Mouse (Mus musculus): ENCODE measurements around the gene Hsd17b14. TPM values are rescaled to one million over a fixed set of nuclear protein-coding genes. Genes with fewer than 3 reads are reported as not detected.
A peak's percentile ranks its signal among the peaks of the same experiment; 100 is the strongest.

Hsd17b14 gene
- polyA plus RNA-seq, 1 experiment from 2014 or later: 2.5 TPM

DNA sequence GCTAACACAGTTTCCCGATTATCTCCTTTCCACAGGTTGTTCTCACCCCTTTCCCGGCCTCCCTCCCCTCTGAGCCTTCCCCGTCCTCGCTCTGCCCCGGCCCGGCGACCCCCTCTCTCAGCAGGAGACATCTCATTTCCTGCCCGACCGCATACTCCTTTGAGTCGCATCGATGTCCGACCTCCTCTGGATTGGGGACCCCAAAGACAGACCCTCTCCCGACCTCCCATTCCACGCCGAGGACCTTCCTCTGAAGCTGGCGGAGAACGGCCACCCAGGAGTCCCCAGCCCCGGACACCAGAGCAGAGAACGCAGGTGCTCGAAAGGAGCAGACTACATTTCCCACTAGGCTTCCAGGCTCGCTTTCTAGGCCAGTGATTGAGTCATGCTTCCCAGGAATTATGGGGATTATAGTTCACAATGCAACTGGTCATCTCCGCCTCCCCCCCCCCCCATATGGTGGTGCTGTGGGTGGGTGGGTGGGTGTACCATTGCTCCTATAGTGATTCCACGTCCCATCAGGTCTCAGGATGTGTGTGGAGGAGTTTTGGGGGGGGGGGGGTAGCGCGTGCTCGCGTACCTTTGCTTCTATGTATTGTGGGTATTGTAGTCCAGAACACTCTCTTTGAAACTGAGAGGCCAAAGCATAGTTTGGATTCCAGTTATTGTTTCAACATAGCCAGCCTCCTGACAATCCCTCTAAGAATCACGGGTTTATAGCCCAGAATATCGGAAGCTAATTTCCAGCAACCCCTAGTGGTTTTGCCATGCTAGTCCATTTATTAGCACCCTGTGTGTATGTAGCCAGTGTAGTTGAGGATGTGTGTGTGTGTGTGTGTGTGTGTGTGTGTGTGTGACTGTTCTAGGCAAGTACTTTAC is 16.3 kb upstream of the Hsd17b14 start:
- peak overlapping the region; percentile 86 for H3K4me2 ChIP-seq (ENCODE audit: low read length)
- peak overlapping the region; percentile 51 for H3K9ac ChIP-seq (ENCODE audit: low read length)
- H3K4me3 ChIP-seq (ENCODE audit: low read depth, low read length): peak overlapping the region; percentile 50
- no peak overlapping the region for H3K27ac ChIP-seq (ENCODE audit: low read depth)
- no peaks in the 10 kb centered on the region; the same call in 1 of the 2 replicates for H3K4me1 ChIP-seq (replicated peaks; ENCODE audit: control insufficient read depth, insufficient read depth, low read length)
- ATAC-seq (replicated peaks; ENCODE audit: low FRiP score, low TSS enrichment, low read depth): peak; percentile 82
- 6% methylated on average over 28 of the region's 29 CpGs for WGBS
- DNase-seq (ENCODE audit: low spot score): peak; percentile 82
- no peaks in the 10 kb centered on the region for H3K36me3 ChIP-seq (ENCODE audit: control insufficient read depth, insufficient read depth, low read length)
- no peaks in the 10 kb centered on the region for H3K27me3 ChIP-seq (replicated peaks; ENCODE audit: control insufficient read depth, insufficient read depth, low read length)
- H3K9me3 ChIP-seq (ENCODE audit: control insufficient read depth, low read length): no peaks in the 10 kb centered on the region

DNA sequence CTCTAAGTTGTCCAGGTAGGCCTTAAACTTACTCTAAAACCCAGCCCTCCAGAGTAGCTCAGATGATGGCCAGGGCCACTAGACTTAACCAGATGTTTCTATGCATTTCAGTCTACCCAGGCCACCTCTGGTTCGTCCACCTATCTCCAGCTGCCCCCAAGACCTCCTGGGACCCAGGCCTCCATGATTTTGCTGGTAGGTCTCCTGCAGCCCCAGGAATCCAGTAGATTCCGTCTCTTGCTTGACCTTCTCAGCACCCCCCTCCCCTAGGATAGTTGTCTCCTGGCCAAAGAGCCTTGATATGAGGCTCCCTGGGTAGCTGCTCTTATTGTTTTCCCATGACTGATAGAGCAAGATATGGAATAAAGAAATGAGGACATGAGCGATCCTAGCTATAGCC is 15.6 kb upstream of the Hsd17b14 start:
- H3K36me3 ChIP-seq (ENCODE audit: control insufficient read depth, insufficient read depth, low read length): no peaks in the 10 kb centered on the region
- H3K27ac ChIP-seq (ENCODE audit: low read depth): no peak overlapping the region
- DNase-seq (ENCODE audit: low spot score) (no peak), ATAC-seq (replicated peaks; ENCODE audit: low FRiP score, low TSS enrichment, low read depth) (no peak)
- no peaks in the 10 kb centered on the region for H3K9me3 ChIP-seq (ENCODE audit: control insufficient read depth, low read length)
- 79% methylated on average over 3 of the region's 3 CpGs for WGBS
- H3K27me3 ChIP-seq (replicated peaks; ENCODE audit: control insufficient read depth, insufficient read depth, low read length): no peaks in the 10 kb centered on the region
- no peak overlapping the region; the same call in 1 of the 2 replicates for H3K4me2 ChIP-seq (ENCODE audit: low read length)
- H3K4me1 ChIP-seq (replicated peaks; ENCODE audit: control insufficient read depth, insufficient read depth, low read length): no peaks in the 10 kb centered on the region; the same call in 1 of the 2 replicates
- H3K9ac ChIP-seq (ENCODE audit: low read length): no peak overlapping the region
- H3K4me3 ChIP-seq (ENCODE audit: low read depth, low read length): no peak overlapping the region

GRCm38 (mm10) chr7:45540213-45540612 is 14.5 kb upstream of the Hsd17b14 start:
- Histone ChIP-seq H3K4me2 (ENCODE audit: low read length) (no peak overlapping the region), H3K4me3 (ENCODE audit: low read depth, low read length) (no peak overlapping the region), H3K4me1 (replicated peaks; ENCODE audit: control insufficient read depth, insufficient read depth, low read length) (no peaks in the 10 kb centered on the region; the same call in 1 of the 2 replicates), H3K9me3 (ENCODE audit: control insufficient read depth, low read length) (no peaks in the 10 kb centered on the region), H3K27ac (ENCODE audit: low read depth) (no peak overlapping the region), H3K9ac (ENCODE audit: low read length) (no peak overlapping the region), H3K27me3 (replicated peaks; ENCODE audit: control insufficient read depth, insufficient read depth, low read length) (no peaks in the 10 kb centered on the region), H3K36me3 (ENCODE audit: control insufficient read depth, insufficient read depth, low read length) (no peaks in the 10 kb centered on the region)
- no peak for ATAC-seq (replicated peaks; ENCODE audit: low FRiP score, low TSS enrichment, low read depth)
- no peak for DNase-seq (ENCODE audit: low spot score)
- 70% methylated on average over 2 of the region's 2 CpGs for WGBS

GRCm38 (mm10) chr7:45544525-45544924 is 10.2 kb upstream of the Hsd17b14 start:
- Histone ChIP-seq H3K36me3 (ENCODE audit: control insufficient read depth, insufficient read depth, low read length) (no peaks in the 10 kb centered on the region), H3K4me2 (ENCODE audit: low read length) (no peak overlapping the region), H3K9ac (ENCODE audit: low read length) (no peak overlapping the region), H3K4me1 (replicated peaks; ENCODE audit: control insufficient read depth, insufficient read depth, low read length) (no peaks in the 10 kb centered on the region), H3K9me3 (ENCODE audit: control insufficient read depth, low read length) (no peaks in the 10 kb centered on the region), H3K27me3 (replicated peaks; ENCODE audit: control insufficient read depth, insufficient read depth, low read length) (no peaks in the 10 kb centered on the region), H3K4me3 (ENCODE audit: low read depth, low read length) (no peak overlapping the region), H3K27ac (ENCODE audit: low read depth) (no peak overlapping the region)
- no peak for DNase-seq (ENCODE audit: low spot score)
- WGBS: 89% methylated on average over 1 of the region's 1 CpGs
- ATAC-seq (replicated peaks; ENCODE audit: low FRiP score, low TSS enrichment, low read depth): no peak

DNA sequence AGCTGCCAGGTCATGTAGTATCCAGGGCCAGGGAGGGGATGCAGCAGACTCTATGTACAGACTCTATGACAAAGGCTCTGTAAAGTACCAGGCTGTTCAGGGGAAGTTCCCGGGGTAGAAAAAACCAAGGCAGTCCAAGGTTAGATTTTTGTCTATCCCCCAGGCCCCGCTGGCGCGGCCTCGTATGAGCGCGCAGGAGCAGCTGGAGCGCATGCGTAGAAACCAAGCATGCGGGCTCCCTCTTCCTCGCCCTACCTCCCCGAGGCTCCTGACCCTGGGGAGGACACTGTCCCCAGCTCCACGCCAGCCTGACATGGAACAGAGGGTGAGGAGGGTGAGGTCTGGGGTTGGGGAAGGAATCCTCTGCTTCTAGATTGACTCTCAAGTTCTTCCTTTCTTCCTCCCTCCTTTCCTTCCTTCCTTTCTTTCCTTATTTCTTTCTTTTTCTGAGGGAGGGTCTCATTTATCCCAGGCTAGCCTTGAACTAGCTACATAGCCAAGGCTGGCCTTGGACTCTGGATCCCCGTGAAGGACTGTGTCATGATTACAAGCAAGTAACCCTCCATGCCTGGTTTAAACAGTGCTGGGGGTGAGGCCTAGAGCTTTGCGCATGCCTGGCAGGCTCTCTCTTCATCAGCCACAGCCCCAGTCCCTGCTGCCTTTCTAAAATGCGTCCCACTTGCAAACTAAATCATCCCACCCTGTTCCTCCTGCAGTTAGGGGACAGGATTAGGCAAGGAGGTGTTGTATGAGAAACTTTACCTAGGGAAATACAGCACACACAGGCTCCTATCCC is 4.9 kb upstream of the Hsd17b14 start:
- no peak overlapping the region for H3K9ac ChIP-seq (ENCODE audit: low read length)
- H3K27ac ChIP-seq (ENCODE audit: low read depth): no peak overlapping the region
- no peaks in the 10 kb centered on the region for H3K36me3 ChIP-seq (ENCODE audit: control insufficient read depth, insufficient read depth, low read length)
- H3K4me1 ChIP-seq (replicated peaks; ENCODE audit: control insufficient read depth, insufficient read depth, low read length): no peaks in the 10 kb centered on the region
- H3K4me2 ChIP-seq (ENCODE audit: low read length): no peak overlapping the region
- no peak overlapping the region for H3K4me3 ChIP-seq (ENCODE audit: low read depth, low read length)
- ATAC-seq (replicated peaks; ENCODE audit: low FRiP score, low TSS enrichment, low read depth) (no peak), DNase-seq (ENCODE audit: low spot score) (no peak)
- 86% methylated on average over 16 of the region's 16 CpGs for WGBS
- H3K9me3 ChIP-seq (ENCODE audit: control insufficient read depth, low read length): no peaks in the 10 kb centered on the region
- no peaks in the 10 kb centered on the region for H3K27me3 ChIP-seq (replicated peaks; ENCODE audit: control insufficient read depth, insufficient read depth, low read length)

DNA sequence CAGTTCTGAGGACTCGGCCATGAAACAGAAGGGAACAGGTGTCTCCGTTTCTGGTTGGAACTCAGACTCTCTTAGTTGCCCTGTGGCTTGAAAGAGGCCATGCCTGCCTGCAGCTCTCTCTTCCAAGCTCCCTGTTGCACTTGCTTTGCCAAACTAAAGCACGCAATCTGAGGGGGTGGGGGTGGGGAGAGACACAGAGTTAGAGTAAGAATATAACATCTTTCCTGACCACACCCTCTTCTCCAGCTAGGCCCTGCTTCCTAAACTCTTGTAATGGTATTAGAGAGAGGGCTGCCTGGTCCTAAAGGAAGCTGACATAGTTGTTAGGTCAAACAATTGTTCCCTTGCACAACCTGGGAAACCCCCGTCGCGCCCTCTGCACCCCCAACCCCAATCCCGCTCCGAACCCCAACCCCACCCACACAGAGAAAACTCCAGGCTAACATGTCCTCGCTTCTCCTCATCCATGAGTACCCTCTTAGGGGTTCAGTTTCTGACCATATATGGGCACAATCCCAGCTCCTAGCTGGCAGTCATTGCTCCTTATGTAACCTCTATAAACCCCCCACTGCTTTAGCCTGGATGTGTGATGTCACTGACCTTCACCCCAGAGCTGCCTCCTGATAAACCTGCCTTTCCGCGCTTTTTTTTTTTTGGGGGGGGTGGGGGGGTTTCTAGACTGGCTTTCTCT is 3.7 kb upstream of the Hsd17b14 start:
- Histone ChIP-seq H3K36me3 (ENCODE audit: control insufficient read depth, insufficient read depth, low read length) (no peaks in the 10 kb centered on the region), H3K4me1 (replicated peaks; ENCODE audit: control insufficient read depth, insufficient read depth, low read length) (no peaks in the 10 kb centered on the region), H3K9me3 (ENCODE audit: control insufficient read depth, low read length) (no peaks in the 10 kb centered on the region), H3K4me3 (ENCODE audit: low read depth, low read length) (no peak overlapping the region), H3K9ac (ENCODE audit: low read length) (no peak overlapping the region), H3K27me3 (replicated peaks; ENCODE audit: control insufficient read depth, insufficient read depth, low read length) (no peaks in the 10 kb centered on the region), H3K27ac (ENCODE audit: low read depth) (no peak overlapping the region), H3K4me2 (ENCODE audit: low read length) (no peak overlapping the region)
- 65% methylated on average over 11 of the region's 11 CpGs for WGBS
- no peak for ATAC-seq (replicated peaks; ENCODE audit: low FRiP score, low TSS enrichment, low read depth)
- no peak for DNase-seq (ENCODE audit: low spot score)

- ATAC-seq (replicated peaks; ENCODE audit: low FRiP score, low TSS enrichment, low read depth) (no peak), DNase-seq (ENCODE audit: low spot score) (no peak)
- Histone ChIP-seq H3K9me3 (ENCODE audit: control insufficient read depth, low read length) (no peaks in the 10 kb centered on the region), H3K27ac (ENCODE audit: low read depth) (no peak overlapping the region), H3K27me3 (replicated peaks; ENCODE audit: control insufficient read depth, insufficient read depth, low read length) (no peaks in the 10 kb centered on the region), H3K9ac (ENCODE audit: low read length) (no peak overlapping the region), H3K36me3 (ENCODE audit: control insufficient read depth, insufficient read depth, low read length) (no peaks in the 10 kb centered on the region), H3K4me1 (replicated peaks; ENCODE audit: control insufficient read depth, insufficient read depth, low read length) (no peaks in the 10 kb centered on the region), H3K4me2 (ENCODE audit: low read length) (no peak overlapping the region), H3K4me3 (ENCODE audit: low read depth, low read length) (no peak overlapping the region)
- whole genome bisulfite sequencing: 75% methylated on average over 8 of the region's 8 CpGs
Observed at GRCm38 (mm10) chr7:45551512-45551883, 3.2 kb upstream of the Hsd17b14 start.

DNA sequence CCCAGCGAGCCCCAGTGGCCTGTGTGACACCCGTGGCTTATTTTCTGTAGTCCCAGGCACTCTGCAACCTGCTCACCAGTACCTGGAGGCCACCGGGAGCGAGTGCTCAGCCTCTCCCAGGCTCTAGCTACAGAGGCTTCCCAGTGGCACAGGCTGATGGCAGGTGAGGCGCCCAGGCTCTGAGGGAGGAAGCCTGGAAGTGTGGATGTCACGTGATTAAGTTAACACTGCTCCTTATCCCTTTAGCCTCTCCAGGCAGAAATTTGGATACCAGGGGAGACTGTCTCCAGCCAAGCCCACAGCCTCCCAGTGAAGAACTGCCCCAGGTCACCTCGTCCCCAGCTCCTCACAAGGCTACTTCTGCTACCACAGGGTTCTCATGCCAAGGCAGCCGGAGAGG is 1.2 kb upstream of the Hsd17b14 start:
- 68% methylated on average over 8 of the region's 8 CpGs for WGBS

More for the DNA sequence above, 1.2 kb upstream of the Hsd17b14 start:
- H3K4me2 ChIP-seq (ENCODE audit: low read length): no peak overlapping the region
- no peaks in the 10 kb centered on the region for H3K36me3 ChIP-seq (ENCODE audit: control insufficient read depth, insufficient read depth, low read length)
- H3K4me3 ChIP-seq (ENCODE audit: low read depth, low read length): no peak overlapping the region
- no peaks in the 10 kb centered on the region for H3K4me1 ChIP-seq (replicated peaks; ENCODE audit: control insufficient read depth, insufficient read depth, low read length)
- no peaks in the 10 kb centered on the region for H3K9me3 ChIP-seq (ENCODE audit: control insufficient read depth, low read length)
- DNase-seq (ENCODE audit: low spot score): no peak
- no peak for ATAC-seq (replicated peaks; ENCODE audit: low FRiP score, low TSS enrichment, low read depth)
- no peak overlapping the region for H3K9ac ChIP-seq (ENCODE audit: low read length)
- no peaks in the 10 kb centered on the region for H3K27me3 ChIP-seq (replicated peaks; ENCODE audit: control insufficient read depth, insufficient read depth, low read length)
- no peak overlapping the region for H3K27ac ChIP-seq (ENCODE audit: low read depth)

Measured in intestine, embryonic 14.5 days (tissue).